Mouse (Mus musculus) bone marrow, adult 2 months (tissue): Measurements from ENCODE around the gene Ciz1.

Experiments
- CTCF ChIP-seq: fragments of 200-500 bp; IDR thresholded peaks from 2 replicates; pipeline ENCODE4 v1.5.1; 2011; ENCODE audit warnings: low read length, control low read depth; ENCODE audit not compliant: control insufficient read depth, insufficient read depth
- POLR2A ChIP-seq: fragments of 200-500 bp; IDR thresholded peaks from 2 replicates; pipeline ENCODE4 v1.6.1; 2011; ENCODE audit warnings: low read depth, mild to moderate bottlenecking, control low read depth, low read length, borderline replicate concordance; ENCODE audit not compliant: control insufficient read depth

GRCm38 (mm10) chr2:32421851-32422251 is 69.7 kb downstream of the Ciz1 start:
- TF ChIP-seq CTCF (no peak), POLR2A (no peak)
